ENCODE assay signal across 13 mouse cellular contexts in the genomic region with DNA sequence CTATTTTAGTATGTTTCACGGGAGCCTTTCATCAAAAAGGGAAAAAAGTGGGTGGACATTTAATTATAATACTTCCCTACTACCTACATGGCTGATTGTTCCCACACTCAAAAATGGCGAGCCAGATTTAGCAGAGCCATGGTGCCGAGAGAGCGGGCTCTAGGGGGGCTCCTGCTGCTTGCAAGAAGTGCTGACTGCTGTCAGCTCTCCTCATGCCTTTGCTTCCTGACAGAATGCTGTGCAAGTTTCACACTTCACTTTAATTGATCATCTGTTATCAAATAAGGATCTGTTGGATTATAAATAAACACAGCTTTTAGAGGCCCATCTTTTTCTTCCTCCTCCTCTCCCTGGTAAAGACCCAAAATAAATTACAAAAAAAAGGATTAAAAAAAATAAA.
A peak's percentile ranks its signal among the peaks of the same experiment; 100 is the strongest.
DNase-seq lines count a peak whose midpoint lies in the region; TF ChIP-seq lines count a peak whose summit lies in the region.
"Had no signal": no experiment of that assay in that cellular context is flagged by ENCODE, and none has a peak within 500 bp of the region (broad histone marks: within the 10 kb centered on the region; RNA-seq: fewer than 3 reads in every experiment).

No protein-coding gene starts in this region.

- TF ChIP-seq CTCF in brain, embryonic 14.5 days (IDR thresholded peaks at IDR 0.05; ENCODE audit: borderline replicate concordance, extremely low read depth, insufficient read depth, insufficient read length) = no peak

- intact Hi-C loops in left cerebral cortex, postnatal 25 days (cut with DNase I) = no loop called here

- peak; percentile 1 for DNase-seq in layer of hippocampus, adult 9-10 months (ENCODE audit: low spot score)
- DNase-seq in layer of hippocampus, postnatal 25 days (ENCODE audit: extremely low spot score in 1 of 2, low spot score in 1 of 2) = no peak
- DNase-seq in brain, adult 2 months (ENCODE audit: low read depth, low spot score) = peak; percentile 73
- peak; percentile 62 for DNase-seq in brain, embryonic 14.5 days (ENCODE audit: low read depth)
- DNase-seq in left cerebral cortex, postnatal 25 days (ENCODE audit: low spot score in 2 of 2) = peak; percentile 23 to 67
- DNase-seq in cerebellum, adult 9-11 months = no peak
- no peak for DNase-seq in retina, embryonic 14.5 days (ENCODE audit: low spot score)
- DNase-seq: cerebellum, postnatal 10 days; heart, postnatal 10 days; kidney, adult 18-20 months; kidney, postnatal 10 days; lung, postnatal 4 days; retina, postnatal 1 day had no signal

- no peak for TF ChIP-seq POLR2A in brain, embryonic 14.5 days (IDR thresholded peaks at IDR 0.05; ENCODE audit: borderline replicate concordance, extremely low read depth, insufficient read depth, insufficient read length, poor library complexity, severe bottlenecking)

Comparison
In these comparisons a context has a peak if more than half of its experiments do, and no peak if none do; other contexts are left out.
1. DNase-seq: peak in layer of hippocampus, adult 9-10 months (single experiment), brain, adult 2 months (single experiment), brain, embryonic 14.5 days (single experiment) and left cerebral cortex, postnatal 25 days (2 of 2); none in layer of hippocampus, postnatal 25 days (0 of 2), cerebellum, adult 9-11 months (single experiment) and retina, embryonic 14.5 days (single experiment).